Mouse (Mus musculus): ENCODE data around the gene Chd9.

Chd9 gene

DNA sequence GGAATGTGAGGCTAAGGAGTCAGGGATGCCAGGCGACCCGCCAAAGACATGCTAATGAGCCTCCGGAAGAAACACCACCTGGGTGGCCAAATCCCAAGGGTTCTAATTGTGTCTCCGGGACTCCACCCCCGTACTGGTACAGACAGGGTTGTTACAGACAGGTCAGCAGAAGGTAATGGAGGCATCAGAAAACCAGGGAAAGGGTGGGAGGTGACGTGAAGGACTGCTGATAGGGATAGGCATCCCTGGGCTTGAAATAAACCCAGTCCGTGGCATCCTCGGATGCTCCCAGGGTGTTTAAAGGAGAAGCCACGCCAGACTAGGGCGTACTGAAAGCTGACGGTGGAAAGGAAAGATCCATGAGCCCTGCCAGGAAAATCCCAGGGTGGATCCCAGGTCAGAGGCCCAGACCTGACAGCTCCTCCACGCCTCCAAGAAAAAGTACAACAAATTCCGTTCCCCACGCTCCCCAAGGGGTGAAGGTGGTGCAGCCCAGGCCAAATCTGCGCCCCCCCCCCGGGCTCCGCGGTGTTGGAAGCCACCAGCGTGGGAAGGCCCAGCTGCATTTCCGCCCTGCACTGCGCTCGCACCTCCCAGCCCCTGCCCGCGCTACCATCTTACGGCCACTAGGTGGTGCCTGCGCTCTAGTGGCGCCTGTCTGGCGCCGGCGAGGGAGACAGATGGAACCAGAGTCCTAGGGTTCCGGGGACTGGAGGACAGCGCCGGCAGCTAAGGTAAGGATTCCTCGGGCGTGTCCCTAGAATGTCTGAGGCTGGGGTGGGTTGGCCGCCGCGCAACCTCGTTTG lies at the start of gene Chd9:
Gene Chd9 (plus strand): TSS at position 172 of the 806 bp plus-strand sequence.
- DNase-seq (ENCODE audit: low read depth, low spot score) = peak; percentile 82

- DNase-seq (ENCODE audit: low read depth, low spot score) = no peak
Measured at GRCm38 (mm10) chr8:90791616-90792015, 36.5 kb upstream of the Chd9 start.

DNA sequence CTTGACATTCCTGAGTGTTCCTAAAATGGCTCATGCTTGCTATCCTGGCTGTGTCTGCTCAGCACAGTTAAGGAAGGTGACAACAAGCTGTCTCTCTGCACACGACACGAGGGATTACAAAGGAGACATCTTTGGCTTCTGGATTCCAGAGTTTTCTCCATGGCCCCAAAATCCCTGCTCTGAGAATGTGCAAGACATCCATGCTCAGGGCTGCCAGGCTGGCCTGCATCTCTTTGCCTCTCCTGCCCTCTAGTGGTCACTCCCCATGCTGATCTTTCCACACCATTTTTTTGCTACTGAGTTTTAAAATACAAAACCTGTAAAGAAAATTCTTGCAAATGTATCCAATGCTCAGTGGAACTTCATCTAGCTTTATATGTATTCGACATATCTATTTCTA lies 34.4 kb upstream of the Chd9 start:
- DNase-seq (ENCODE audit: low read depth, low spot score) = peak; percentile 52

DNA sequence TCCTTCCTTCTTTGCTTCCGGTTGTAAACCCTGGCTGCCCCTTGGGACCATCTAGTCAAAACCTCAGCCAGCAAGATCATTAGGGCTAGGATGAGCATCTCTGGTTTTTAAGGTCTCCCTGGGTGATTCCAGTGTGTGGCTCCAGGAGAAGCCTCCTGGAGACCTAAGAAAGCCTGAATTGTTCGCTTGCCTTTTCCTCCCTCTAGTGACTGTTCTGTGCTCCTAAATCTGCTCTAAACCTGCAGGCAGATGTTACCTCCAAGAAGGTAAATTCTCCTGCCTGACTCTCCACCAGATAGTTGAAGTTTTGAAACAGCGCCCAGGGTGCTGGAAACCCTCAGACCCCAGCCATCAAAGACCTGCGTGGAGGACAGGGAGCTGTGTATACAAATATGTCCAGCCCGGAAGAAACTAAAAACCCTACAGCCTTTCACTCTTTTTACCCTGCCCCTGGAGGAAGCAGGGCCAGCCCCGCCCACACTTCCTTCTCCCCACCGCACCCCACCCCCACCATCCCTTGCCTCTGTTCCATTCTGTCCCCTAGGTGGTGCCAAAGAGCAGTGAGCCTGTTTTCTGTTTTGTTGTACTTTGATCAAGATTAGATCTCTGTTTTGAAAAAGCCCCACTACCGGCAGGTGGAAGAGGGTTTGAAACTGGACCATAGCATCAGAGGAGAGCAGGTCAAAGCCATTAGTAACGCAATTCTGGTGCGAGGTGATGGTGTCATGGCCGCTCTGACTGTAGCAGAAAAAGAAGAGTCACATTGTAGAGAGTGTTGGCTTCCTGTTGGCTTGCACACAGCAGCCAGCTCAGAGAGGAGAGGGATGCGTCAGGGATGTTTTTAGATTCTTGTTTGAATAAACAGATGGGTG lies 32.9 kb upstream of the Chd9 start:
- no peak for DNase-seq (ENCODE audit: low read depth, low spot score)

- no peak for DNase-seq (ENCODE audit: low read depth, low spot score)
Measured at GRCm38 (mm10) chr8:90799473-90799872, 28.7 kb upstream of the Chd9 start.

- no peak for DNase-seq (ENCODE audit: low read depth, low spot score)
Measured at GRCm38 (mm10) chr8:90813602-90814320, 14.4 kb upstream of the Chd9 start.

GRCm38 (mm10) chr8:90816061-90816882 lies 11.9 kb upstream of the Chd9 start:
- DNase-seq (ENCODE audit: low read depth, low spot score) = no peak

- no peak for DNase-seq (ENCODE audit: low read depth, low spot score)
Measured at GRCm38 (mm10) chr8:90817293-90817692, 10.9 kb upstream of the Chd9 start, which contains the start of gene Gm19935. Gene Gm19935, minus strand, starts transcription at chr8:90817393.

DNA sequence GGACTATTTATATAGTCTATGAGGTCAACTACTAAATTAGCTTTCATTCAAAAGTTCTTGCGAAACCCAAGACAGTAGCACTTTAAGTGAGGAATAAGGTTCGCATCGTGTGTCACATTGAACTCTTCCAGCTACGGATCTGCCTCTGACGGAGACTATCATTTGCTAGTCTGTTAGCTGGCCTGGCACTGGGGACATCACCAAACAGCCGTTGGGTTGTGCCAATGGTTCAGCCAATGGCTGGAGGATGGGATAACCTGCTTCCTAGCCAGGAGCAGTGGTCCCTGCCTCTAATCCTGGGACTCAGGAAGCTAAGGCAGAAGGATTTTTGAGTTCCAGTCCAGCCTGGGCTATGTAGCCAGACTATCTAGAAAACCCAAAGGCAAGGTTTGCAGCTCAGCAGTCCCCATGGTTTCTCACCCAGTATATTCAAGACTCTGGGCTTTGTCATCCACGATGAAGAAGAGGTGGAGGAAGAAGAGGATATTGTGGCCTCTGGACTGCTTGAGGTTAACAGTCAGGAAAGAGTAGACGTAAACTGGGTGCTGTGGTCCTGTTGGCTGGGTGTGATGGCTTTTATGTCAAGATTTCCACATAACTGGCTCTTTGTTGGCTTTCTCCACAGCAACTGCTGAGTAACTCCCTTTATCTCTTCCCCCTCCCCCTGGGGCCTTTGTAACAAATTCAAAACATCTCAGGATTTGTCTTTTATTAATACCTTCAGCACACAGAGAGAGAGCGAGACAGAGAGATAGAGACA lies 8.4 kb upstream of the Chd9 start:
- no peak for DNase-seq (ENCODE audit: low read depth, low spot score)

- no peak for DNase-seq (ENCODE audit: low read depth, low spot score)
Measured at GRCm38 (mm10) chr8:90820321-90820696, 7.8 kb upstream of the Chd9 start.

- DNase-seq (ENCODE audit: low read depth, low spot score) = no peak
Measured at GRCm38 (mm10) chr8:90822443-90822842, 5.7 kb upstream of the Chd9 start.

DNA sequence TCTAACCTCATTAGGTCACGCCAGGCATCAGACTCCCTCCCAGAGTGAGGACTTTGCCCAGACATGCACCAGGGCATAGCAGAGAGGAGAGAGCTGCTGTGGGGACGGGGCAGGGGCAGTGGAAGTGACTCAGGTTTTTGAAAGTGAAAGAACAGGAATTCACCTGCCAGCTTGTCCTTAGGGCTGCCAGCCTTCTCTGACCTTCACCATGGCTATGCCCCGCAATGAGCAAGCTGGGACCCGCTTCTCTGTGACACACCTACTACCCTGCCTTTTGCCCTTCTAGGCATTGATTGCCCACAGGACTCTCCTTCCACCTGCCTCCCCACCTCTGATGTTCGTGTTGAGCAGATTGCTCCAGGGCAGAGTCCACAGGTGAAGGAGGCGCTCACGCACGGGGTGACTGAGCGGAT lies 2.7 kb upstream of the Chd9 start:
- no peak for DNase-seq (ENCODE audit: low read depth, low spot score)

DNA sequence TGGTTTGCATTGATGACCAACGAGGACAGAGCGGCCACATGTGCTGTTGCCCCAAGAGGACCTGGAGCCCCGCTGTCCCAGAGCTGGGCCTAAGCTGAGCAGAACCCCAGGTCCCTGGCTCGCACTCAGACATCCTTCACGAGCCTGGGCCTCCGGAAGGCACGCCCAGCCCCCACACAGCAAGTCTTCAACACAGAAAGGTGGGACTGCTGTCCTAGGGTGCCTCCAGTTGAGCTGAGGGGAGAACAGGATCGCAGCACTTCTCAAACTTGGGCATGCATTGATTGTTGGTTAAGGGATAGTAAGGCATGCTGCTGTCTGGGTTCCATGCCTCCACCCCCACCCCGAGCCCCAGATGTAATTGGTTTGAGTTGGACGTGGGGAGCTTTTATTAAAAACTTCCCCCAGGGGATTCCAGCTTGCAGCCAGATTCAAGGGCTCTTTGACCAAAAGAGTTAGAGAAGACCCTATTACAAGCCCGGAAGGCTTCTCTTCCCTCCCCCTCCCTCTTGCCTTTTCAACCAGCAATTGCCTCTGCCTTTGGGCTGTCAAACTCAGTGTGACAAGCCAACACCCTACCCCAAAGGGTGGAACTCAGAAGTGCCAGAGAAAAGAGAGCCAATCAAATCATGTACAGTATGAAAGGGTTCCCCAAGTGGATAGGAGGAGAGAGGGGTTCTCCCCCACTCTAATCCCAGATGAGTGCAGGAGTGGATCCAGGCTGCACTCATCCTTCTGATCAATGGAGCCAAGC lies 1.0 kb downstream of the Chd9 start:
- peak; percentile 62 for DNase-seq (ENCODE audit: low read depth, low spot score)

DNA sequence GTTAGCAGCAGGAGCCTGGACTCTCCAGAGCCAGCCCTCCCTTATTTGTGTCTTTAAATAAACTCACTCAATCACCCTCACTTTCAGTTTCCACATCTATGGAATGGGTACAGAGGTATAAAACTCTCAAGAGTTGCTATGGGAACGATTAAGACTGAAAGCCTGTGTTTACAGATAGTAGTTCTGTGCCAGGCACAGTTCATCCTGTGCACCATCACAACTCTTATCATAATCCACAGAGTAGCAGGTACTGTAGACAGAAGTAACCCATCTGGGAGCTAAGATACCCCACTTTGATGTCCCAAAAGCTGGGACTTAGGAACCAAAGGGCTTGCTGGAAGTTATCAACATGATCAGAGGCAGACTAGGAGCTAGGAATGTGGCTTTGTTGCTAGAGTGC lies 1.7 kb downstream of the Chd9 start:
- no peak for DNase-seq (ENCODE audit: low read depth, low spot score)

GRCm38 (mm10) chr8:90830980-90831379 lies 2.8 kb downstream of the Chd9 start:
- no peak for DNase-seq (ENCODE audit: low read depth, low spot score)

GRCm38 (mm10) chr8:90832576-90833289 lies 4.6 kb downstream of the Chd9 start:
- DNase-seq (ENCODE audit: low read depth, low spot score) = no peak

DNA sequence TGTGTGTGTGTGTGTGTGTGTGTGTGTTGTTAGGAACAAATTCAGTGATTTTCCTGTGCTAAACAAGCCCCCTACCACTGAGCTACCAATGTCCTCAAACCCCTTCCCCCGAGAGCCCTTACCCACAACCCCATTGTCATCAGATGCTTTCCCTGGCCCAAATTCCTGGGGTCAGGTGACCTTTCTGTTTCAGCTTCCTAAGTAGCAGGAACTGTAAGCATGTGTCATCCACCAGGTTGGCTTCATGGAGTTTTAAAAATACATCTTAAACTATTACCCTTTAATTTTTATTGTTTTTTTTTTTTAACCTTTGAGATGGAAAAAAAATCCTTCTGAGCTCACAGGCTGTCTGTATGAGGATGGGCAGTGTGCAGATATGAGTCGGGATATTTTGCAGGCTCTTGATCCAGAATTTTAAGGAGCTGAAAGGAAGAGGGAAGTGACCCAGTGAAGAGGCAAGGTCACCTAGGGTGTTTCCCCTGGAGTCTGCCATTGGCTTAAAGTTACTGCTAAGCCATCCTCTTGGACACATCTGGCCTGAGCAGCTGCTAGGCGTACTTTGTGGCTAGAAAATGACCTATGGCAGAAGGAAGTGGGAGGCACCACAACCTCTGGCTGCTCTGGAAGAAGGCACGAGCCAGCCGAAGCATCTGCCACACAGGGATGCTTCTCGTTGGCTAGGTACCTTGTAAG lies 5.6 kb downstream of the Chd9 start:
- no peak for DNase-seq (ENCODE audit: low read depth, low spot score)

GRCm38 (mm10) chr8:90834321-90834672 lies 6.1 kb downstream of the Chd9 start:
- no peak for DNase-seq (ENCODE audit: low read depth, low spot score)
